Mouse (Mus musculus) thymus, postnatal 0 days (tissue): ENCODE results near the gene Saysd1. TPM values are rescaled to one million over a fixed set of nuclear protein-coding genes. Genes with fewer than 3 reads are reported as not detected.
A peak's percentile ranks its signal among the peaks of the same experiment; 100 is the strongest.
"Not testable (repeated sequence)": the region's sequence is repeated elsewhere in the genome, so short reads cannot be mapped to it uniquely, and the experiment has no call there.

Experiments used
- DNase-seq: peaks from one replicate; pipeline ENCODE4 v3.0.0-alpha.2; 2015; ENCODE audit warnings: low spot score
- polyA plus RNA-seq: library from polyadenylated mRNA; unstranded; fragments of >200 nt; fragmentation: Nextera tagmentation; extraction: Ambion mirVana; gene quantifications from 2 replicates; pipeline ENCODE4 v1.2.1, GENCODE M21; 2015

Saysd1 gene
- polyA plus RNA-seq, 1 experiment from 2014 or later, result 14.4 TPM

- DNase-seq, result peak; percentile 86
These were observed 96.5 kb downstream of the Saysd1 start for GRCm38 (mm10) chr14:20041836-20042235.

GRCm38 (mm10) chr14:20040976-20041375 lies 97.4 kb downstream of the Saysd1 start:
- no peak for DNase-seq

- no peak for DNase-seq
These were observed 98.5 kb downstream of the Saysd1 start for GRCm38 (mm10) chr14:20039795-20040194.

- DNase-seq, result no peak
These were observed 105.6 kb downstream of the Saysd1 start for GRCm38 (mm10) chr14:20032738-20033116.

GRCm38 (mm10) chr14:20032016-20032737 lies 106.2 kb downstream of the Saysd1 start:
- no peak for DNase-seq

- DNase-seq, result no peak
These were observed 108.7 kb downstream of the Saysd1 start for GRCm38 (mm10) chr14:20029606-20030005.

- not testable (repeated sequence) for DNase-seq
These were observed 110.9 kb downstream of the Saysd1 start for GRCm38 (mm10) chr14:20027475-20027874.

Other genes starting within 250 kb of the Saysd1 start
- 28.0 and 34.2 TPM in 2 replicates for gene Gng2, start 160.9 kb downstream of the Saysd1 start, polyA plus RNA-seq
- 7.1 and 8.2 TPM in 2 replicates for gene Kcnk5, start 43.3 kb upstream of the Saysd1 start, polyA plus RNA-seq
- 0.15 and 0.34 TPM in 2 replicates for gene Kcnk16, start 130.7 kb upstream of the Saysd1 start, polyA plus RNA-seq
- 11.0 and 17.4 TPM in 2 replicates for gene Nudt13, start 156.2 kb upstream of the Saysd1 start, polyA plus RNA-seq
- gene Ecd, start 209.6 kb upstream of the Saysd1 start, polyA plus RNA-seq, result 42.5 and 43.2 TPM in 2 replicates
- gene Fam149b, start 209.6 kb upstream of the Saysd1 start, polyA plus RNA-seq, result 25.2 and 28.0 TPM in 2 replicates